Mouse (Mus musculus): ENCODE data around the gene Notch3. TPM values are rescaled to one million over a fixed set of nuclear protein-coding genes. Genes with fewer than 3 reads are reported as not detected.

Gene Notch3
- total RNA-seq, 2 experiments from 2014 or later, result 25.1 to 26.4 TPM

DNA sequence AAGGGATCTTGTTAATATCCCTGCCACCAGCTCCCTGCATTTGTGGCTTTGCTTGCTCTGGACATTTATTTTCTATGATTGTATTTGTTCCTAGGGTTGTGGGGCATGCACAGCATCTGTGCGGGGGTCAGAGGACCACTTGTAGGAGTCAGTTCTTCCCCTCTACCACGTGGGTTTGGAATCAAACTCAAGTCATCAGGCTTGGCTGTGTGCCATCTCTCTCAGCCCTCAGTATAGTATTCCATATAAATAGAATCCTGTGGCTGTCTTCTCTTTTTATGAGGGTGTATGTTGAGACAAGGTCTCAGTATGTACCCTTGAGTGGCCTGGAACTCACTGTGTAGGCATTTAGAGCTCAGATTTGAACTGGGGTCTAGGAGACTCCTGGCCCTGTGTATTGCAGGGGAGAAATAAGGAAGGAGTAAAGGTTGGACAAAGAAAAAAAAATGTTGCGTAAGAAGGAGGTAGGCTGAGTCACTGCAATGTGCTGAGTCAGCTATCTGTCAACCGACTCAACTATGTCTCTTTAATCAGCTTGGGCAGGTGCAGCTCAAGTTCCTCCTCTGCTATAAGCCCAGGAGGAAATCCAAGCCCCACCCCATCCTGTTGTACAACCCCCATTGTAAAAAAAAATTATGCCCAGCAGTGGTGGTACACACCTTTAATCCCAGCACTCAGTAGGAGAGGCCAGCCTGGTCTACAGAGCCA lies 3.0 kb upstream of the Notch3 start:
- intact Hi-C loops (cut with DNase I), result no loop called here
- no peak for DNase-seq

- intact Hi-C loops (cut with DNase I), result loop anchor here (2.0 kb wide), 1 partner anchor 43 kb away; no protein-coding TSS in a partner anchor
- DNase-seq, result peak in 1 of 2 experiments; percentile 51
Observed at GRCm38 (mm10) chr17:32165803-32166595, 653 bp downstream of the Notch3 start.

DNA sequence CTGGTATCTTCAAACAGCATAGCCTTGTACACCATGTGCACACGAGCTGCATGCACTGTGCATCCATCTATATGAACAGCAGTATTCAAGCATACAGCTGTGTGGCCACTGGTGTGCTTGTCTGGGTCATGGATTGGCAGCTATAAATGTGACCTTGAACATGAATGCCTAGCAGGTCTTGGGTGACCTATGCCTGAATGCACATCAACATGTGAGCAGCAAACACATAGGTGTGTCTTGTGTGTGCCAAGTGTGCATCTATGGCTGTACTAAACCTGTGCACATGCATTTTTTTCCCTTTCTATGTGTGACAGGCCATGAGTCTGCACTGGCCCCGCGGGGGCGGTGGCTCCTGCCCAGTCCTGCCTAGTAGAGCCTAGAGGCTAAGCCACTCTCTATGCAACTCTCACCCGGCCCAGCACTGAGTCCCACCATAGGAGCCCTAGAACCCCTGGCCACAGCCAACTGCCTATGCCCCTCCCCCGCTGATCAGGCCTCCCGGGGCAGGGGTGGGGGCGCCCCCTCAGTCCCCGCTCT lies 1.3 kb downstream of the Notch3 start:
- intact Hi-C loops (cut with DNase I), result no loop called here
- DNase-seq, result no peak

DNA sequence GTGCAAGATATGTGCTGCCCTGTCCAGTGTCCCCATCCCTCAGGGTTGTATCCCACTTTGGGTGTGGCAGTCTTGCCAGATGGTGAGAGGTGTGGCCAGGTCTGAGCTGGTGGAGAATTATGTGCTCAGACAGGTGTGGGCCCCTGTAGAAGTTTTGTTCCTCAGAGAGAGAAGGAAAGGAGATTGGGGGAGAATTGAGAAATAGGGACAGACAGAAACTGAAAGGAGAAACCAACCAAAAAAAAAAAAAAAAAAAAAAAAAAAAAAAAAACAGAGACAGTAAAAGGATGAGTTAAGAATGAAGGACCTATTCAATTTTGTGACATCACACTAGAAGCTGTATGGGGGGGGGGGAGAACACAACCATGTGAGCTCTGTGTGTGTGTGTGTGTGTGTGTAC lies 1.9 kb downstream of the Notch3 start:
- DNase-seq, result no peak

GRCm38 (mm10) chr17:32163910-32164650 lies 2.6 kb downstream of the Notch3 start:
- intact Hi-C loops (cut with DNase I), result no loop called here
- no peak for DNase-seq

More for the DNA sequence above, 1.9 kb downstream of the Notch3 start:
- intact Hi-C loops (cut with DNase I), result no loop called here

DNA sequence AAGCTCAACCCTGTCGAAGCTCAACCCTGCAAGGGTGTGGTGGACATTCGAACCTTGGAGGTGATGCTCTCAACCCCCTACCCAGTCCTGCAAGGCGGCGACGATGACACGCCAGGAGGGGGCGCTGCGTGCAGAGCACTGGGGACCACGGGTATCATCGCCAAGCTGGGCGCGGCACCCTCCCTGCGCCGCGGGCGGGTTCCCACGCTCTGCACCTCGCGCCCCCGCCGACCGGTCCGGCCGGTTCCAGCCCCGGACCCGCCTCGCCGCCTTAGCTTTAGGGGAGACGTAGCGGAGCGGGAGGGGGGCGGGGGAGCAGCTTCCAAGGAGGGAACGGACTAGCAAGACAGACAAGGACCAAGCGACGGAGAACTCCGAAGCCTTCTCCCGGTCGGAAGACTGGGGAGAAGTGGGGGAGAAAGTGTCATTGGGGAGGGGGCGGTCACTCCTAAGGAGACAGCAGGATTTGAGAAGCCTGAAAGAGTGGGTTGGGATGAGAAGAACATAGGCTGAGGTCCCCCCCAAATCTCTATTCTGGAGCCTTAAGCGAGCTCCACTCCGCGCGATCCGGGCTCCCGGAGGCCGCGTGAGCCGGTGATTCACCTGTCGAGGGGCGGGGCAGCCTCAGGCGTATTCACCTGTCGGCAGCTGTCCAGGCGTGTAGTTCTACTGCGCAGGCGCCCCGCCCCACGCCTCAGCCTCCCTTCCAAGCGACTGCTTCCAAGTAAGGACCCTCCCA lies 4.4 kb downstream of the Notch3 start:
- DNase-seq, result peak; percentile 76
- intact Hi-C loops (cut with DNase I), result no loop called here

- DNase-seq, result no peak
- intact Hi-C loops (cut with DNase I), result no loop called here
Observed at GRCm38 (mm10) chr17:32160882-32161281, 5.8 kb downstream of the Notch3 start.

DNA sequence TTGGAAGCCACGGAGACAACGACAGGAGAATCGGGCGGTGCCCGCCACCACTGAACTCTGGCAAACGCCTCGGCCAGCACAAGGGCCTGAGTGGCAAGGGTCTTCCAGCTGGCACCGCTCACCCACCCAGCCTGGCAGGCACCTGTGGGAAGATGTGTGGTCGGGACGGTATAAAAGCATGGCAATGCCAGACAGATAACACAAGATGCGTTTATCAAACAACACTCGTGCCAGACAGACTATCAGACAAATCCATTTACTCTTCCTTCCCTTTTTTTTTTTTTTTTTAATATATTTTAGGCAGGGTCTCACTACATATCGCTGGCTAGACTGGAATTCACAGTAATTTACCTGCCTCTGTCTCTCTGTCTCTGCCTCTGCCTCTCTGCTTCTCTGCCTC lies 7.8 kb downstream of the Notch3 start:
- no peak for DNase-seq
- intact Hi-C loops (cut with DNase I), result no loop called here

GRCm38 (mm10) chr17:32146718-32147117 lies 19.9 kb downstream of the Notch3 start:
- DNase-seq, result no peak
- intact Hi-C loops (cut with DNase I), result loop anchor here (5.0 kb wide), 1 partner anchor 346 kb away; no protein-coding TSS in a partner anchor

DNA sequence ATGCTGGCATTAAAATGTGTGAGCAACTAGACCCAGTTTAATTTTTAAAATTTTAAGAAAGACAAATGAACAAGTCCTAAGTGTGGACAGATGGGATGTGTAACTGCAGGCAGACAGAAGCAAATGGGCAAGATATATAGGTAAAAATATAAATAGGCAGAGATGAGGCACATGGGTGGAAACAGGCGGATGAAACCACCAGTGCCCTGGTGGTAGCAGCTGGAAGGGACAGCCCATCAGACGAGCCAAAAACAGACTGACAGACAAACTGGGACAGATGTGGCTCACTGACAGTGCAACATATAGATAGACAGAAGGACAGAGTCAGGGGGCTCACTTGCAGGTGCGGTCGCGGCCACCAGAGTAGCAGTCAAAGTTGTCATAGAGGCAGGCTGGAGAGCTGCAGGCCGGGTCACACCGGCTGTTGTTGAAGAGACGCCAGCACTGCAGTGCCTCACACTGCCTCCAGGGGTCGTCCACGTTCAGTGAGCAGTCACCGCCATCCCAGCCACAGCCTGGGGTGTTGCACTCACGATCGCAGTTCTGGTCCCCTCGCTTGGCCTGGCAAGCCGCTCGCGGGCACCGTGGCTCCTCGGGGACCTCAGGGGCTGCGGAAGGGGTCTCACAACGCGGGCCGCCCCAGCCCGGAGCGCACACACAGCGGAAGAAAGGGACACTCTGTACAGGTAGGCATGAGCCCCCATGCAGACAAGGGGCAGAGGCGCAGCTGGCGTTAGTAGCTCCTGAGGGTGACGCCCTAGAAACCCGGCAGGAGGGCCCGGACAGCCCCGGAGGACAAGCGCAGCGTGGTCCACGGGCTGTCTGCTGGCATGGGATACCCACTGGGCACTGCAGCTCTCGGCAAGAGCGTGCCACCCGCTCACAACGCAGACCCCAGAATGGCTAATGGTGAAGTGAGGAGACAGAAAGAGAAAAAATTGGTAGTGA lies 23.5 kb downstream of the Notch3 start:
- DNase-seq, result peak; percentile 90 to 93
- intact Hi-C loops (cut with DNase I), result loop anchor here (2.0 kb wide), 1 partner anchor 66 kb away; no protein-coding TSS in a partner anchor

DNA sequence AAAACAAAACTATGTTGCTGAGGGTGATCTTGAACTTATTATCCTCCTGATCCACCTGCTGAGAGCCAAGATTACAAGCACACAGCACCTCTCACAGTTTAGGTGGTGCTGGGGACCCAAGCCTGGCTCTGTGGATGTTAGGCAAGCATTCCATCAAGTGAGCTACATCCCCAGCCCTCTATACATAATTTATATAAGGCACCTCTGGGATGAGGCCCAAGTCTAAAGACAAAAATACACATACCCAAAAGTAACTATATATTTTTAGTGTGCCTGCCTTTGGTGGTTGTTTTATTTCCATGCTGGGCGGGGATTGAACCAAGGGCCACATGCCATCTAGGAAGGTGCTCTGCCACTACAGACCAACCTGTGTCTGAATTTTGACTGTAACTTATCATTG lies 24.4 kb downstream of the Notch3 start:
- intact Hi-C loops (cut with DNase I), result loop anchor here (2.0 kb wide), 1 partner anchor 67 kb away; no protein-coding TSS in a partner anchor
- DNase-seq, result no peak

- DNase-seq, result no peak
- intact Hi-C loops (cut with DNase I), result no loop called here
Observed at GRCm38 (mm10) chr17:32133375-32133774, 33.3 kb downstream of the Notch3 start.

- no peak for DNase-seq
- intact Hi-C loops (cut with DNase I), result no loop called here
Observed at GRCm38 (mm10) chr17:32132087-32132486, 34.6 kb downstream of the Notch3 start.

DNA sequence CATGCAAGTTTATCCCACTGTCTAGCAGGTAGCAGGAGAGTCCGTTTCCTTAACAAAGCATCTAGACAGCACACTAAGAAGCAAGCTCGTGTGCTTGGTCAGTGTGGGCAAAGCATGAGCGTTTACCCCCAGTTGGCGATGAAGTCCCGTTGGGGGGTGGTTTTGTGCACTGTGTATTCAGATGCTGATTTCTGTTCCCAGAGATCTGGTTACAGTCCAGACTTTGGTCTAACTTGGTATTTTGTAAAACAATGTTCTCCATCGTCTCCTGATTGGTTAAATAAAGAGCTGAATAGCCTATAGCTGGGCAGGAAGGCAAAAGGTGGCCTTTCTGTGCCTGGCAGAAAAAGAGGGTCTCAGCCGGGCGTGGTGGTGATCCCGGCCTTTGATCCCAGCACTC lies 36.1 kb downstream of the Notch3 start:
- no peak for DNase-seq
- intact Hi-C loops (cut with DNase I), result no loop called here

DNA sequence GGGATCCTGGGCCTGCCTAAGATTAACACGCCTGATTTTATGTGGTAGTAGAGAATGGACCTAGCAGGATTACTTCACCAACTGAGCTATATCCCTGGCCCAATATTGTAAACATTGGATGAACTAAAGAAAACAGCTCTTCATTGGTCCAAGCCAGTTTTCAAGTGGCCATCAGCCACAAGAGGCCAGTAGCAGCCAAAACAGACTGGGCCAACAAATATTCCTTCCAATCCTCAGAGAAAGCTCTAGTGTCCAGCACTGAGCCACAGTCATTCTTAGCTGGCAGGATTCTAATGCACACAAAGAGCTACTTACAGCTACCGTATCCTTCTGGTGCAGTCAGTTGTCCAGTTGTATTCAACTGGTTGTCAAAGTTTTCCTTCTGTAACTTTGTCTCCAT lies 39.5 kb downstream of the Notch3 start:
- DNase-seq, result no peak
- intact Hi-C loops (cut with DNase I), result no loop called here

DNA sequence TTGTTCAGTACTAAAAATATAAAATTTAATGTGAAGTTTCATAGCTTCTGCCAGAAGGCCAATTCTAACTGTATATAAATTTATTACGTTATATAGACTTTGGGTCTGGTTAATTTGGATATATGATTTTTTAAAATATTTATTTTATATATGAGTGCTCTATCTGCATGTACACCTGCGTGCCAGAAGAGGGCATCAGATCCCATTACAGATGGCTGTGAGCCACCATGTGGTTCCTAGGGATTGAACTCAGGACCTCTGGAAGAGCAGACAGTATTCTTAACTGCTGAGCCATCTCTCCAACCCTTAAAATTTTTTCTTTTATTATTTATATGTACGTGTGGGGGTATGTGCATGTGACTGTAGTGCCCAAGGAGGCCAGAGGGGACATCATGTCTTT lies 41.2 kb downstream of the Notch3 start:
- intact Hi-C loops (cut with DNase I), result no loop called here
- no peak for DNase-seq

GRCm38 (mm10) chr17:32123545-32123944 lies 43.1 kb downstream of the Notch3 start:
- DNase-seq, result no peak
- intact Hi-C loops (cut with DNase I), result no loop called here

DNA sequence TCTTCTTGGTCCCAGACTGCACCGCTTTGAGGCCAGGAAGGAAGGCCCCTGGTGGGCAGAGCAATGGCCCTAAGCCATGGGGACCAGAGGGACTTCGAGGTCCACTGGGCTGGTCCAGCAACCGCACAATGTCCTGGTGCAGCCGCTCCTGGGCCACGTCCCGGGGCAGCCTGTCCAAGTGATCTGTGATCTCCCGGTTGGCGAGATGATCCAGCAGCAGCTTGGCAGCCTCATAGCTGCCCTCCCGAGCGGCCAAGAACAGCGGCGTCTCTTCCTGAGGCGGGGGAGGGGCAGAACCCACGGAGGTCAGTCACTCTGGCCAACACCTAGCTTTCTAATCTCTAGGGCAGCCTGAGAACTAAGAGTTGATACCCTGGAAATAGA lies 44.1 kb downstream of the Notch3 start:
- intact Hi-C loops (cut with DNase I), result no loop called here
- DNase-seq, result peak; percentile 74 to 78
